Mouse (Mus musculus) E14TG2a.4 (cell line): ENCODE data around the gene Terb2.

Source experiments
- CTCF ChIP-seq: conservative IDR thresholded peaks from 2 replicates; pipeline ENCODE4 v1.5.1; 2014; ENCODE audit warnings: low read length
- NANOG ChIP-seq: IDR thresholded peaks from 2 replicates; pipeline ENCODE4 v1.6.1; 2014; ENCODE audit warnings: borderline replicate concordance, low read length, mixed read lengths

- no peak for TF ChIP-seq CTCF
- TF ChIP-seq NANOG = no peak
Measured at GRCm38 (mm10) chr2:122186106-122186505, at the start of gene Terb2, which contains the start of gene Patl2.
